8 mouse cellular contexts compared by ENCODE assay signal in genomic region chr1:44552371-44552841, GRCm38 (mm10). TPM values are rescaled to one million over a fixed set of nuclear protein-coding genes. Genes with fewer than 3 reads are reported as not detected.
A peak's percentile ranks its signal among the peaks of the same experiment; 100 is the strongest.
DNase-seq lines count a peak whose midpoint lies in the region; ATAC-seq and TF ChIP-seq lines count a peak whose summit lies in the region.

No protein-coding gene starts in this region.

- TF ChIP-seq EP300 in liver, postnatal 0 days (IDR thresholded peaks at IDR 0.05; ENCODE audit: low read depth): no peak

- peak overlapping the region; percentile 65 for H3K9ac ChIP-seq in forebrain, embryonic 12.5 days
- H3K9ac ChIP-seq in heart, embryonic 16.5 days (ENCODE audit: low read length): peak overlapping the region; percentile 85
- H3K9ac ChIP-seq in liver, postnatal 0 days (replicated peaks): peak overlapping the region; percentile 22; the same call in 1 of the 2 replicates
- H3K9ac ChIP-seq in neural tube, embryonic 14.5 days (replicated peaks; ENCODE audit: low read depth, low read length): peak overlapping the region; percentile 55

- no peaks in the 10 kb centered on the region for H3K36me3 ChIP-seq in thymus, adult 2 months (ENCODE audit: control insufficient read depth, insufficient read depth, low read length)
- H3K36me3 ChIP-seq in forebrain, embryonic 12.5 days (replicated peaks): no peaks in the 10 kb centered on the region
- H3K36me3 ChIP-seq in heart, embryonic 16.5 days (ENCODE audit: control insufficient read depth, insufficient read depth): no peaks in the 10 kb centered on the region
- no peaks in the 10 kb centered on the region for H3K36me3 ChIP-seq in liver, postnatal 0 days (replicated peaks; ENCODE audit: insufficient read depth, low read length)
- H3K36me3 ChIP-seq in neural tube, embryonic 14.5 days (ENCODE audit: control insufficient read depth, insufficient read depth, low read length): no peaks in the 10 kb centered on the region

- peak overlapping the region; percentile 19 for H3K4me3 ChIP-seq in thymus, adult 2 months (ENCODE audit: control insufficient read depth, insufficient read depth, low read length)
- peak overlapping the region; percentile 55 for H3K4me3 ChIP-seq in forebrain, embryonic 12.5 days (replicated peaks)
- H3K4me3 ChIP-seq in heart, embryonic 16.5 days (ENCODE audit: low read length): peak overlapping the region; percentile 73
- peak overlapping the region; percentile 51 for H3K4me3 ChIP-seq in liver, postnatal 0 days (ENCODE audit: low read depth, low read length)
- H3K4me3 ChIP-seq in neural tube, embryonic 14.5 days (ENCODE audit: low read depth, low read length): peak overlapping the region; percentile 61

- ATAC-seq in forebrain, embryonic 12.5 days (ENCODE audit: low FRiP score): peak; percentile 64
- ATAC-seq in heart, embryonic 16.5 days (replicated peaks; ENCODE audit: extremely low read depth, insufficient read depth, low FRiP score): peak; percentile 68
- 0 out of 2 replicates have a peak, but pooled peaks have one; percentile 12 for ATAC-seq in liver, postnatal 0 days
- peak; percentile 55 for ATAC-seq in neural tube, embryonic 14.5 days (ENCODE audit: low read depth)
- no peak for ATAC-seq in CD4-positive, CD25-positive, alpha-beta regulatory T cell, adult 4 months

- WGBS in thymus, adult 2 months: 10% methylated on average over 15 of the region's 15 CpGs
- WGBS in forebrain, embryonic 12.5 days: 4% methylated on average over 15 of the region's 15 CpGs
- WGBS in heart, embryonic 16.5 days: 7% methylated on average over 15 of the region's 15 CpGs
- WGBS in liver, postnatal 0 days (ENCODE audit: insufficient replicate concordance): 13% methylated on average over 15 of the region's 15 CpGs
- WGBS in neural tube, embryonic 14.5 days: 9% methylated on average over 15 of the region's 15 CpGs

- TF ChIP-seq POLR2A in thymus, adult 2 months (IDR thresholded peaks at IDR 0.05; ENCODE audit: control insufficient read depth, extremely low read depth, insufficient read depth, low read length, poor library complexity): no peak

- peak overlapping the region; percentile 77 for H3K4me2 ChIP-seq in forebrain, embryonic 12.5 days
- H3K4me2 ChIP-seq in heart, embryonic 16.5 days (ENCODE audit: low read depth, low read length): peak overlapping the region; percentile 89
- peak overlapping the region; percentile 79 for H3K4me2 ChIP-seq in liver, postnatal 0 days (ENCODE audit: low read depth, low read length)
- peak overlapping the region; percentile 95 for H3K4me2 ChIP-seq in neural tube, embryonic 14.5 days (ENCODE audit: low read depth, low read length)

- DNase-seq in thymus, adult 2 months: no peak
- no peak for DNase-seq in thymus, postnatal 14 days
- peak; percentile 66 for DNase-seq in kidney, postnatal 14 days
- peak; percentile 19 for DNase-seq in liver, postnatal 0 days

- no peak for TF ChIP-seq CTCF in thymus, adult 2 months (IDR thresholded peaks at IDR 0.05; ENCODE audit: borderline replicate concordance, control insufficient read depth, extremely low read depth, insufficient read depth, low read length, poor library complexity)
- peak; percentile 19; the same call in 1 of the 2 replicates for TF ChIP-seq CTCF in liver, postnatal 0 days (IDR thresholded peaks at IDR 0.05; ENCODE audit: low read depth)

- no peaks in the 10 kb centered on the region for H3K4me1 ChIP-seq in thymus, adult 2 months (replicated peaks; ENCODE audit: control insufficient read depth, insufficient read depth, low read length)
- H3K4me1 ChIP-seq in forebrain, embryonic 12.5 days: peaks cover 25% of the 10 kb centered on the region
- H3K4me1 ChIP-seq in heart, embryonic 16.5 days (ENCODE audit: control insufficient read depth, insufficient read depth, low read length): peaks cover 12% of the 10 kb centered on the region
- H3K4me1 ChIP-seq in liver, postnatal 0 days (ENCODE audit: insufficient read depth): peaks cover 2% of the 10 kb centered on the region; the same call in 1 of the 2 replicates
- H3K4me1 ChIP-seq in neural tube, embryonic 14.5 days (ENCODE audit: control insufficient read depth, insufficient read depth, low read length): no peaks in the 10 kb centered on the region

- H3K9me3 ChIP-seq in forebrain, embryonic 12.5 days: no peaks in the 10 kb centered on the region
- no peaks in the 10 kb centered on the region for H3K9me3 ChIP-seq in heart, embryonic 16.5 days (replicated peaks; ENCODE audit: control insufficient read depth, low read length)
- no peaks in the 10 kb centered on the region for H3K9me3 ChIP-seq in liver, postnatal 0 days (ENCODE audit: low read length)
- H3K9me3 ChIP-seq in neural tube, embryonic 14.5 days (ENCODE audit: control insufficient read depth, low read length): no peaks in the 10 kb centered on the region

- H3K27me3 ChIP-seq in thymus, adult 2 months (ENCODE audit: control insufficient read depth, insufficient read depth, low read length): peaks cover 4% of the 10 kb centered on the region; the same call in 1 of the 2 replicates
- H3K27me3 ChIP-seq in forebrain, embryonic 12.5 days: peaks cover 7% of the 10 kb centered on the region; the same call in 1 of the 2 replicates
- H3K27me3 ChIP-seq in heart, embryonic 16.5 days (ENCODE audit: control insufficient read depth, insufficient read depth, low read length): no peaks in the 10 kb centered on the region
- H3K27me3 ChIP-seq in liver, postnatal 0 days (ENCODE audit: insufficient read depth, low read length): peaks cover 4% of the 10 kb centered on the region; the same call in 1 of the 2 replicates
- H3K27me3 ChIP-seq in neural tube, embryonic 14.5 days (ENCODE audit: control insufficient read depth, insufficient read depth, low read length): no peaks in the 10 kb centered on the region

- no peak overlapping the region for H3K27ac ChIP-seq in thymus, adult 2 months (ENCODE audit: control insufficient read depth, insufficient read depth, low read length)
- peak overlapping the region; percentile 78 for H3K27ac ChIP-seq in forebrain, embryonic 12.5 days
- H3K27ac ChIP-seq in heart, embryonic 16.5 days (ENCODE audit: low read length): peak overlapping the region; percentile 86
- 0 out of 2 replicates have a peak overlapping the region, but pooled peaks have one; percentile 18 for H3K27ac ChIP-seq in liver, postnatal 0 days (ENCODE audit: low read depth)
- peak overlapping the region; percentile 28; the same call in 1 of the 2 replicates for H3K27ac ChIP-seq in neural tube, embryonic 14.5 days (ENCODE audit: low read depth, low read length)

RNA-seq across cellular contexts. Expression of gene Gulp1, which starts 1.1 kb away (rescaled TPM):
- polyA plus RNA-seq in thymus, adult 2 months (2012; rRNA removed): 0.34 and 0.97 TPM in 2 replicates
- polyA plus RNA-seq in forebrain, embryonic 12.5 days (2016; fragmentation: Nextera tagmentation; extraction: Ambion mirVana): 20.4 and 20.8 TPM in 2 replicates
- polyA plus RNA-seq in heart, embryonic 16.5 days (2015; fragmentation: Nextera tagmentation; extraction: Ambion mirVana): 9.6 and 10.3 TPM in 2 replicates
- polyA plus RNA-seq in liver, postnatal 0 days (2015; fragmentation: Nextera tagmentation; extraction: Ambion mirVana): 0.46 and 0.51 TPM in 2 replicates
- 3.1 and 8.9 TPM in 2 replicates for polyA plus RNA-seq in neural tube, embryonic 14.5 days (2014; fragmentation: Nextera tagmentation; extraction: Ambion mirVana)
- polyA plus RNA-seq in CD4-positive, CD25-positive, alpha-beta regulatory T cell, adult 4 months (2017; shearing (Covaris generic)): not detected

Comparison
In these comparisons a context has a peak if more than half of its experiments do, and no peak if none do; other contexts are left out.
1. DNase-seq: peak in kidney, postnatal 14 days (single experiment) and liver, postnatal 0 days (single experiment); none in thymus, adult 2 months (single experiment) and thymus, postnatal 14 days (single experiment).
2. H3K4me3 ChIP-seq: peak in every context shown above with its lines; median percentile 73 in heart, embryonic 16.5 days; 61 in neural tube, embryonic 14.5 days; 55 in forebrain, embryonic 12.5 days; 51 in liver, postnatal 0 days; 19 in thymus, adult 2 months.
3. H3K9ac ChIP-seq: peak in every context shown above with its lines; median percentile 85 in heart, embryonic 16.5 days; 65 in forebrain, embryonic 12.5 days; 55 in neural tube, embryonic 14.5 days; 22 in liver, postnatal 0 days.
4. Peak in every context shown above with its lines, with median percentiles within 50 percentile points of each other: H3K4me2 ChIP-seq.